Mouse (Mus musculus): ENCODE measurements around the gene Gins2.

GRCm38 (mm10) chr8:120574941-120575340 is 14.2 kb downstream of the Gins2 start:
- TF ChIP-seq CTCF (IDR thresholded peaks at IDR 0.05; ENCODE audit: borderline replicate concordance, control insufficient read depth, extremely low read depth, insufficient read depth, low read length, poor library complexity) = no peak
- TF ChIP-seq POLR2A (IDR thresholded peaks at IDR 0.05; ENCODE audit: control insufficient read depth, extremely low read depth, insufficient read depth, low read length, poor library complexity) = no peak
